Mouse (Mus musculus): ENCODE data around the gene Itga1. TPM values are rescaled to one million over a fixed set of nuclear protein-coding genes. Genes with fewer than 3 reads are reported as not detected.

Itga1 gene
- total and polyA plus RNA-seq, 3 experiments = not detected

- Histone ChIP-seq H3K27me3 (ENCODE audit: control insufficient read depth in 1 of 2, insufficient read depth in 2 of 2, low read length in 2 of 2) (no peaks in the 10 kb centered on the region; a peak in 1 of 4 replicates), H3K27ac (ENCODE audit: control insufficient read depth, low read depth, low read length) (no peak overlapping the region), H3K4me3 (ENCODE audit: control insufficient read depth in 1 of 2, insufficient read depth in 1 of 2, low read depth in 2 of 2, low read length in 2 of 2) (no peak overlapping the region), H3K9me3 (replicated peaks; ENCODE audit: insufficient read depth, low read length) (no peaks in the 10 kb centered on the region), H3K79me2 (ENCODE audit: control insufficient read depth, insufficient read depth, low read length, poor library complexity) (no peaks in the 10 kb centered on the region), H3K4me1 (ENCODE audit: control insufficient read depth in 1 of 2, insufficient read depth in 2 of 2, low read length in 2 of 2) (no peaks in the 10 kb centered on the region), H3K9ac (ENCODE audit: control insufficient read depth, low read depth, low read length, poor library complexity, severe bottlenecking) (no peak overlapping the region), H3K36me3 (ENCODE audit: control insufficient read depth in 1 of 2, insufficient read depth in 2 of 2, low read length in 2 of 2) (no peaks in the 10 kb centered on the region)
- DNase-seq (ENCODE audit: low read depth, low spot score) = no peak
- TF ChIP-seq CHD1 (IDR thresholded peaks at IDR 0.05; ENCODE audit: low read depth, low read length) = no peak
- TF ChIP-seq KAT2A (conservative IDR thresholded peaks at IDR 0.05; ENCODE audit: low read depth, low read length) = no peak
- no peak for TF ChIP-seq RAD21 (IDR thresholded peaks at IDR 0.05; ENCODE audit: low read depth, low read length)
- no peak for TF ChIP-seq ELF1 (IDR thresholded peaks at IDR 0.05; ENCODE audit: low read depth, low read length)
- no peak for TF ChIP-seq BHLHE40 (IDR thresholded peaks at IDR 0.05; ENCODE audit: borderline replicate concordance, low read depth, low read length)
- no peak for TF ChIP-seq ZNF384 (IDR thresholded peaks at IDR 0.05; ENCODE audit: low read depth, low read length)
- TF ChIP-seq ZKSCAN1 (IDR thresholded peaks at IDR 0.05; ENCODE audit: low read depth, low read length) = no peak
- TF ChIP-seq MAFK (IDR thresholded peaks at IDR 0.05; ENCODE audit: borderline replicate concordance, low read depth, low read length) = no peak
- no peak for TF ChIP-seq MAZ (IDR thresholded peaks at IDR 0.05; ENCODE audit: low read depth, low read length)
- no peak for TF ChIP-seq MAX (IDR thresholded peaks at IDR 0.05; ENCODE audit: low read length)
- no peak for TF ChIP-seq TBP (IDR thresholded peaks at IDR 0.05; ENCODE audit: low read depth, low read length)
- TF ChIP-seq SMC3 (IDR thresholded peaks at IDR 0.05; ENCODE audit: low read depth, low read length) = no peak
- no peak for TF ChIP-seq RCOR1 (IDR thresholded peaks at IDR 0.05; ENCODE audit: low read depth, low read length)
These were observed 44.2 kb downstream of the Itga1 start for GRCm38 (mm10) chr13:115057555-115057954.

- no peak overlapping the region for H3K4me3 ChIP-seq (ENCODE audit: control insufficient read depth in 1 of 2, insufficient read depth in 1 of 2, low read depth in 2 of 2, low read length in 2 of 2)
- H3K27ac ChIP-seq (ENCODE audit: control insufficient read depth, low read depth, low read length) = no peak overlapping the region
- no peaks in the 10 kb centered on the region for H3K9me3 ChIP-seq (replicated peaks; ENCODE audit: insufficient read depth, low read length)
- H3K4me1 ChIP-seq (ENCODE audit: control insufficient read depth in 1 of 2, insufficient read depth in 2 of 2, low read length in 2 of 2) = no peaks in the 10 kb centered on the region
- no peaks in the 10 kb centered on the region for H3K79me2 ChIP-seq (ENCODE audit: control insufficient read depth, insufficient read depth, low read length, poor library complexity)
- TF ChIP-seq TBP (IDR thresholded peaks at IDR 0.05; ENCODE audit: low read depth, low read length) (no peak), GABPA (IDR thresholded peaks at IDR 0.05; ENCODE audit: low read depth, low read length) (no peak), RAD21 (IDR thresholded peaks at IDR 0.05; ENCODE audit: low read depth, low read length) (no peak), ELF1 (IDR thresholded peaks at IDR 0.05; ENCODE audit: low read depth, low read length) (no peak), ZC3H11A (IDR thresholded peaks at IDR 0.05; ENCODE audit: low read depth, low read length) (no peak), ZNF384 (IDR thresholded peaks at IDR 0.05; ENCODE audit: low read depth, low read length) (no peak), SIN3A (IDR thresholded peaks at IDR 0.05; ENCODE audit: low read length) (no peak), USF1 (IDR thresholded peaks at IDR 0.05; ENCODE audit: low read depth, low read length) (no peak), TCF12 (IDR thresholded peaks at IDR 0.05; ENCODE audit: low read depth, low read length) (no peak), ZMIZ1 (IDR thresholded peaks at IDR 0.05; ENCODE audit: low read depth, low read length) (no peak), EP300 (IDR thresholded peaks at IDR 0.05; ENCODE audit: low read depth in 1 of 2, low read length in 2 of 2) (no peak), SMC3 (IDR thresholded peaks at IDR 0.05; ENCODE audit: low read depth, low read length) (no peak), MEF2A (IDR thresholded peaks at IDR 0.05; ENCODE audit: extremely low read depth, insufficient replicate concordance, low read depth, low read length, poor library complexity, severe bottlenecking) (no peak), KAT2A (conservative IDR thresholded peaks at IDR 0.05; ENCODE audit: low read depth, low read length) (no peak), RCOR1 (IDR thresholded peaks at IDR 0.05; ENCODE audit: low read depth, low read length) (no peak), POLR2AphosphoS5 (IDR thresholded peaks at IDR 0.05; ENCODE audit: borderline replicate concordance, low read depth, low read length) (no peak), BHLHE40 (IDR thresholded peaks at IDR 0.05; ENCODE audit: borderline replicate concordance, low read depth, low read length) (no peak)
- DNase-seq (ENCODE audit: low read depth, low spot score) = no peak
- no peaks in the 10 kb centered on the region for H3K36me3 ChIP-seq (ENCODE audit: control insufficient read depth in 1 of 2, insufficient read depth in 2 of 2, low read length in 2 of 2)
- no peaks in the 10 kb centered on the region; a peak in 1 of 4 replicates for H3K27me3 ChIP-seq (ENCODE audit: control insufficient read depth in 1 of 2, insufficient read depth in 2 of 2, low read length in 2 of 2)
- no peak overlapping the region for H3K9ac ChIP-seq (ENCODE audit: control insufficient read depth, low read depth, low read length, poor library complexity, severe bottlenecking)
These were observed 47.0 kb downstream of the Itga1 start for GRCm38 (mm10) chr13:115054783-115055182.
